Mouse (Mus musculus) CH12.LX (cell line): ENCODE data around the gene Acyp2.

ENCODE experiments used
- CHD1 ChIP-seq: IDR thresholded peaks from 2 replicates; pipeline ENCODE4 v1.6.1; 2012; ENCODE audit warnings: low read depth, low read length, improper control_type of control experiment, inconsistent platforms
- CTCF ChIP-seq, 2 experiments: IDR thresholded peaks in 1 of 2; conservative IDR thresholded peaks in 1 of 2; 2 replicates each; pipeline ENCODE4 v1.5.1; 2011 to 2012; ENCODE audit warnings: low read depth in 2 of 2, low read length in 2 of 2, improper control_type of control experiment in 1 of 2, inconsistent platforms in 1 of 2, mild to moderate bottlenecking in 1 of 2, moderate library complexity in 1 of 2
- E2F4 ChIP-seq: IDR thresholded peaks from 2 replicates; pipeline ENCODE4 v1.6.1; 2011; ENCODE audit warnings: low read depth, low read length, improper control_type of control experiment; ENCODE audit not compliant: insufficient replicate concordance
- ELF1 ChIP-seq: IDR thresholded peaks from 2 replicates; pipeline ENCODE4 v1.6.1; 2014; ENCODE audit warnings: low read depth, mild to moderate bottlenecking, inconsistent platforms, low read length, improper control_type of control experiment
- EP300 ChIP-seq: IDR thresholded peaks from 2 replicates; pipeline ENCODE4 v1.6.1; 2011; ENCODE audit warnings: low read length, improper control_type of control experiment
- MAX ChIP-seq: IDR thresholded peaks from 2 replicates; pipeline ENCODE4 v1.6.1; 2011; ENCODE audit warnings: low read length, improper control_type of control experiment
- MEF2A ChIP-seq: IDR thresholded peaks from 2 replicates; pipeline ENCODE4 v1.6.1; 2014; ENCODE audit warnings: low read depth, mild to moderate bottlenecking, inconsistent platforms, low read length, improper control_type of control experiment, borderline replicate concordance
- POLR2A ChIP-seq: IDR thresholded peaks from 2 replicates; pipeline ENCODE4 v1.6.1; 2011; ENCODE audit warnings: low read depth, mild to moderate bottlenecking, improper control_type of control experiment, low read length
- SIN3A ChIP-seq: IDR thresholded peaks from 2 replicates; pipeline ENCODE4 v1.6.1; 2012; ENCODE audit warnings: low read length, improper control_type of control experiment, inconsistent platforms
- USF2 ChIP-seq: conservative IDR thresholded peaks from 2 replicates; pipeline ENCODE4 v1.6.1; 2011; ENCODE audit warnings: low read depth, low read length, improper control_type of control experiment
- ZNF384 ChIP-seq: IDR thresholded peaks from 2 replicates; pipeline ENCODE4 v1.6.1; 2012; ENCODE audit warnings: low read depth, low read length, improper control_type of control experiment, inconsistent platforms

- TF ChIP-seq POLR2A (no peak), ZNF384 (no peak), USF2 (no peak), SIN3A (no peak), CTCF (conservative IDR thresholded peaks at IDR 0.05 in 1 of 2, IDR thresholded peaks at IDR 0.05 in 1 of 2; ENCODE audit: low read depth in 2 of 2, low read length in 2 of 2) (no peak), ELF1 (no peak), MAX (no peak), CHD1 (no peak), E2F4 (no peak), MEF2A (no peak), EP300 (no peak)
These were observed 36.7 kb downstream of the Acyp2 start for GRCm38 (mm10) chr11:30612699-30613098.
